Mouse (Mus musculus) erythroblast, embryonic 14.5 days (primary cell): ENCODE data around the gene Nat8f4.

ENCODE experiments used
- GATA1 ChIP-seq: IDR thresholded peaks from 2 replicates; pipeline ENCODE4 v1.6.1; 2012; ENCODE audit warnings: low read length, inconsistent platforms, mixed read lengths
- TAL1 ChIP-seq: IDR thresholded peaks from 3 replicates; pipeline ENCODE4 v1.6.1; 2012; ENCODE audit warnings: low read length, inconsistent platforms, mixed read lengths

GRCm38 (mm10) chr6:85862565-85862964, 42.1 kb downstream of the Nat8f4 start:
- TF ChIP-seq TAL1 (no peak), GATA1 (no peak)
